Mouse (Mus musculus): Measurements from ENCODE around the gene Gdf7. TPM values are rescaled to one million over a fixed set of nuclear protein-coding genes. Genes with fewer than 3 reads are reported as not detected.

The Gdf7 gene
- polyA plus RNA-seq, 2 experiments: not detected

GRCm38 (mm10) chr12:8327675-8328053 lies 25.9 kb upstream of the Gdf7 start:
- ATAC-seq (ENCODE audit: insufficient read depth): no peak
- Histone ChIP-seq H3K27me3 (ENCODE audit: control insufficient read depth, insufficient read depth, low read length) (no peaks in the 10 kb centered on the region), H3K4me2 (ENCODE audit: low read depth) (no peak overlapping the region), H3K4me3 (ENCODE audit: insufficient read depth in 1 of 2, low read depth in 2 of 2, low read length in 2 of 2) (no peak overlapping the region), H3K27ac (no peak overlapping the region), H3K36me3 (replicated peaks; ENCODE audit: control insufficient read depth, insufficient read depth, low read depth) (no peaks in the 10 kb centered on the region), H3K9me3 (ENCODE audit: control insufficient read depth, low read length) (no peaks in the 10 kb centered on the region), H3K9ac (replicated peaks) (no peak overlapping the region), H3K4me1 (replicated peaks; ENCODE audit: control insufficient read depth in 2 of 2, insufficient read depth in 2 of 2, low read length in 1 of 2) (no peaks in the 10 kb centered on the region; a peak in 1 of 4 replicates)
- 71% methylated on average over 1 of the region's 1 CpGs for WGBS (ENCODE audit: insufficient replicate concordance)
- DNase-seq (ENCODE audit: low read depth in 3 of 3, low spot score in 3 of 3): no peak
- TF ChIP-seq CTCF (IDR thresholded peaks at IDR 0.05; ENCODE audit: low read depth) (no peak), EP300 (IDR thresholded peaks at IDR 0.05; ENCODE audit: low read depth) (no peak)

GRCm38 (mm10) chr12:8326825-8327674 lies 25.3 kb upstream of the Gdf7 start:
- 33% methylated on average over 17 of the region's 17 CpGs for WGBS (ENCODE audit: insufficient replicate concordance)

GRCm38 (mm10) chr12:8325943-8326522 lies 24.3 kb upstream of the Gdf7 start:
- no peak overlapping the region for H3K9ac ChIP-seq (replicated peaks)
- H3K27me3 ChIP-seq (ENCODE audit: control insufficient read depth, insufficient read depth, low read length): no peaks in the 10 kb centered on the region
- no peak overlapping the region for H3K27ac ChIP-seq
- DNase-seq (ENCODE audit: low read depth in 3 of 3, low spot score in 3 of 3): no peak
- H3K36me3 ChIP-seq (replicated peaks; ENCODE audit: control insufficient read depth, insufficient read depth, low read depth): no peaks in the 10 kb centered on the region
- no peak overlapping the region for H3K4me3 ChIP-seq (ENCODE audit: insufficient read depth in 1 of 2, low read depth in 2 of 2, low read length in 2 of 2)
- no peak overlapping the region for H3K4me2 ChIP-seq (ENCODE audit: low read depth)
- ATAC-seq (ENCODE audit: insufficient read depth): no peak
- TF ChIP-seq EP300 (IDR thresholded peaks at IDR 0.05; ENCODE audit: low read depth) (no peak), CTCF (IDR thresholded peaks at IDR 0.05; ENCODE audit: low read depth) (no peak)
- 83% methylated on average over 17 of the region's 17 CpGs for WGBS (ENCODE audit: insufficient replicate concordance)
- no peaks in the 10 kb centered on the region for H3K9me3 ChIP-seq (ENCODE audit: control insufficient read depth, low read length)
- H3K4me1 ChIP-seq (replicated peaks; ENCODE audit: control insufficient read depth in 2 of 2, insufficient read depth in 2 of 2, low read length in 1 of 2): no peaks in the 10 kb centered on the region; a peak in 1 of 4 replicates

More at GRCm38 (mm10) chr12:8326825-8327674, 25.3 kb upstream of the Gdf7 start:
- Histone ChIP-seq H3K36me3 (replicated peaks; ENCODE audit: control insufficient read depth, insufficient read depth, low read depth) (no peaks in the 10 kb centered on the region), H3K9me3 (ENCODE audit: control insufficient read depth, low read length) (no peaks in the 10 kb centered on the region), H3K4me1 (replicated peaks; ENCODE audit: control insufficient read depth in 2 of 2, insufficient read depth in 2 of 2, low read length in 1 of 2) (no peaks in the 10 kb centered on the region; a peak in 1 of 4 replicates), H3K27ac (no peak overlapping the region), H3K4me3 (ENCODE audit: insufficient read depth in 1 of 2, low read depth in 2 of 2, low read length in 2 of 2) (no peak overlapping the region), H3K9ac (replicated peaks) (no peak overlapping the region), H3K4me2 (ENCODE audit: low read depth) (no peak overlapping the region), H3K27me3 (ENCODE audit: control insufficient read depth, insufficient read depth, low read length) (no peaks in the 10 kb centered on the region)
- peak; percentile 67 for ATAC-seq (ENCODE audit: insufficient read depth)
- DNase-seq (ENCODE audit: low read depth in 3 of 3, low spot score in 3 of 3): peak; percentile 52 to 57 (median 54)
- peak; percentile 92 for TF ChIP-seq CTCF (IDR thresholded peaks at IDR 0.05; ENCODE audit: low read depth)
- TF ChIP-seq EP300 (IDR thresholded peaks at IDR 0.05; ENCODE audit: low read depth): no peak

- no peaks in the 10 kb centered on the region for H3K27me3 ChIP-seq (ENCODE audit: control insufficient read depth, insufficient read depth, low read length)
- no peak overlapping the region for H3K4me2 ChIP-seq (ENCODE audit: low read depth)
- no peaks in the 10 kb centered on the region; a peak in 1 of 4 replicates for H3K4me1 ChIP-seq (replicated peaks; ENCODE audit: control insufficient read depth in 2 of 2, insufficient read depth in 2 of 2, low read length in 1 of 2)
- WGBS (ENCODE audit: insufficient replicate concordance): 77% methylated on average over 13 of the region's 13 CpGs
- H3K27ac ChIP-seq: no peak overlapping the region
- no peaks in the 10 kb centered on the region for H3K36me3 ChIP-seq (replicated peaks; ENCODE audit: control insufficient read depth, insufficient read depth, low read depth)
- no peak overlapping the region for H3K4me3 ChIP-seq (ENCODE audit: insufficient read depth in 1 of 2, low read depth in 2 of 2, low read length in 2 of 2)
- no peak for ATAC-seq (ENCODE audit: insufficient read depth)
- TF ChIP-seq EP300 (IDR thresholded peaks at IDR 0.05; ENCODE audit: low read depth) (no peak), CTCF (IDR thresholded peaks at IDR 0.05; ENCODE audit: low read depth) (no peak)
- DNase-seq (ENCODE audit: low read depth in 3 of 3, low spot score in 3 of 3): no peak
- no peak overlapping the region for H3K9ac ChIP-seq (replicated peaks)
- H3K9me3 ChIP-seq (ENCODE audit: control insufficient read depth, low read length): no peaks in the 10 kb centered on the region
Measured at GRCm38 (mm10) chr12:8325245-8325942, 23.6 kb upstream of the Gdf7 start.

GRCm38 (mm10) chr12:8324086-8324485 lies 22.3 kb upstream of the Gdf7 start:
- no peak overlapping the region for H3K9ac ChIP-seq (replicated peaks)
- no peak overlapping the region for H3K4me3 ChIP-seq (ENCODE audit: insufficient read depth in 1 of 2, low read depth in 2 of 2, low read length in 2 of 2)
- H3K27ac ChIP-seq: no peak overlapping the region
- H3K9me3 ChIP-seq (ENCODE audit: control insufficient read depth, low read length): no peaks in the 10 kb centered on the region
- H3K27me3 ChIP-seq (ENCODE audit: control insufficient read depth, insufficient read depth, low read length): no peaks in the 10 kb centered on the region
- no peak for TF ChIP-seq EP300 (IDR thresholded peaks at IDR 0.05; ENCODE audit: low read depth)
- no peak for TF ChIP-seq CTCF (IDR thresholded peaks at IDR 0.05; ENCODE audit: low read depth)
- DNase-seq (ENCODE audit: low read depth in 3 of 3, low spot score in 3 of 3) (no peak), ATAC-seq (ENCODE audit: insufficient read depth) (no peak)
- H3K4me2 ChIP-seq (ENCODE audit: low read depth): no peak overlapping the region
- WGBS (ENCODE audit: insufficient replicate concordance): 75% methylated on average over 10 of the region's 10 CpGs
- H3K36me3 ChIP-seq (replicated peaks; ENCODE audit: control insufficient read depth, insufficient read depth, low read depth): no peaks in the 10 kb centered on the region
- H3K4me1 ChIP-seq (replicated peaks; ENCODE audit: control insufficient read depth in 2 of 2, insufficient read depth in 2 of 2, low read length in 1 of 2): no peaks in the 10 kb centered on the region; a peak in 1 of 4 replicates

All from liver, embryonic 14.5 days (tissue).